Comparison of ENCODE assay signal across 7 mouse cellular contexts in genomic region chr11:22588546-22588945, GRCm38 (mm10).
DNase-seq lines count a peak whose midpoint lies in the region; ATAC-seq lines count a peak whose summit lies in the region.

No protein-coding gene starts in this region.

- no peak for DNase-seq in limb, embryonic 10.5 days (ENCODE audit: low spot score)
- no peak for DNase-seq in heart, embryonic 10.5 days (ENCODE audit: low spot score)
- DNase-seq in retina, postnatal 1 day: peak; percentile 49
- DNase-seq in right cerebral cortex, adult 18-20 months: no peak
- no peak for DNase-seq in adrenal gland, postnatal 10 days

- H3K27me3 ChIP-seq in limb, embryonic 13.5 days: no peaks in the 10 kb centered on the region
- H3K27me3 ChIP-seq in limb, embryonic 10.5 days (ENCODE audit: low read depth, poor library complexity, severe bottlenecking): no peaks in the 10 kb centered on the region
- no peaks in the 10 kb centered on the region for H3K27me3 ChIP-seq in heart, embryonic 10.5 days (ENCODE audit: insufficient read depth, poor library complexity, severe bottlenecking)
- no peaks in the 10 kb centered on the region for H3K27me3 ChIP-seq in intestine, embryonic 15.5 days (replicated peaks)

- no peaks in the 10 kb centered on the region for H3K36me3 ChIP-seq in limb, embryonic 13.5 days
- no peaks in the 10 kb centered on the region for H3K36me3 ChIP-seq in limb, embryonic 10.5 days
- H3K36me3 ChIP-seq in heart, embryonic 10.5 days: no peaks in the 10 kb centered on the region
- no peaks in the 10 kb centered on the region for H3K36me3 ChIP-seq in intestine, embryonic 15.5 days

- H3K4me2 ChIP-seq in limb, embryonic 13.5 days (replicated peaks): no peak overlapping the region
- H3K4me2 ChIP-seq in intestine, embryonic 15.5 days (replicated peaks): no peak overlapping the region

- H3K27ac ChIP-seq in limb, embryonic 13.5 days: peak overlapping the region; percentile 55
- H3K27ac ChIP-seq in limb, embryonic 10.5 days: no peak overlapping the region
- 0 out of 2 replicates have a peak overlapping the region, but pooled peaks have one; percentile 42 for H3K27ac ChIP-seq in heart, embryonic 10.5 days
- H3K27ac ChIP-seq in intestine, embryonic 15.5 days: peak overlapping the region; percentile 74

- no peak for ATAC-seq in limb, embryonic 13.5 days (ENCODE audit: low FRiP score, low read depth)
- no peak for ATAC-seq in intestine, embryonic 15.5 days

- 52% methylated on average over 2 of the region's 2 CpGs for WGBS in limb, embryonic 13.5 days
- WGBS in limb, embryonic 10.5 days: 59% methylated on average over 2 of the region's 2 CpGs
- WGBS in heart, embryonic 10.5 days: 33% methylated on average over 2 of the region's 2 CpGs
- 53% methylated on average over 2 of the region's 2 CpGs for WGBS in intestine, embryonic 15.5 days

- peaks cover 44% of the 10 kb centered on the region for H3K4me1 ChIP-seq in limb, embryonic 13.5 days
- H3K4me1 ChIP-seq in limb, embryonic 10.5 days: peaks cover 31% of the 10 kb centered on the region
- H3K4me1 ChIP-seq in heart, embryonic 10.5 days: peaks cover 31% of the 10 kb centered on the region
- H3K4me1 ChIP-seq in intestine, embryonic 15.5 days (replicated peaks): peaks cover 21% of the 10 kb centered on the region

- H3K9me3 ChIP-seq in limb, embryonic 13.5 days: no peaks in the 10 kb centered on the region
- H3K9me3 ChIP-seq in limb, embryonic 10.5 days (replicated peaks): no peaks in the 10 kb centered on the region
- H3K9me3 ChIP-seq in heart, embryonic 10.5 days: no peaks in the 10 kb centered on the region
- H3K9me3 ChIP-seq in intestine, embryonic 15.5 days: no peaks in the 10 kb centered on the region

- H3K4me3 ChIP-seq in limb, embryonic 13.5 days: no peak overlapping the region
- no peak overlapping the region for H3K4me3 ChIP-seq in limb, embryonic 10.5 days
- H3K4me3 ChIP-seq in heart, embryonic 10.5 days: no peak overlapping the region
- H3K4me3 ChIP-seq in intestine, embryonic 15.5 days (replicated peaks): no peak overlapping the region

- no peak overlapping the region for H3K9ac ChIP-seq in limb, embryonic 13.5 days
- H3K9ac ChIP-seq in intestine, embryonic 15.5 days: no peak overlapping the region
